Mouse (Mus musculus) stomach, postnatal 0 days (tissue): ENCODE data around the gene Dimt1. TPM values are rescaled to one million over a fixed set of nuclear protein-coding genes. Genes with fewer than 3 reads are reported as not detected.
"Not testable (repeated sequence)": the region's sequence is repeated elsewhere in the genome, so short reads cannot be mapped to it uniquely, and the experiment has no call there.

Experiments
- ATAC-seq: fragments of 200-750 bp; cut with Nextera tagmentation; 2 replicates; pipeline ENCODE4 v1.8.0; 2017; ENCODE audit not compliant: low FRiP score, low TSS enrichment
- DNase-seq: peaks from one replicate; pipeline ENCODE4 v3.0.0-alpha.2; 2016; ENCODE audit warnings: low spot score
- H3K27ac ChIP-seq: fragments of 300-500 bp; sonication (generic); replicated peaks from 2 replicates; pipeline ENCODE4 v1.5.1; 2014; ENCODE audit warnings: mild to moderate bottlenecking, control low read depth
- H3K27me3 ChIP-seq: fragments of 300-500 bp; sonication (generic); 2 replicates; pipeline ENCODE4 v1.6.1; 2014; ENCODE audit warnings: low read length; ENCODE audit not compliant: control insufficient read depth, insufficient read depth
- H3K36me3 ChIP-seq: fragments of 300-500 bp; sonication (generic); 2 replicates; pipeline ENCODE4 v1.6.1; 2014; ENCODE audit warnings: low read length, mixed read lengths; ENCODE audit not compliant: control insufficient read depth, insufficient read depth
- H3K4me1 ChIP-seq: fragments of 300-500 bp; sonication (generic); replicated peaks from 2 replicates; pipeline ENCODE4 v1.6.1; 2014; ENCODE audit warnings: antibody characterized with exemption; ENCODE audit not compliant: control insufficient read depth, insufficient read depth
- H3K4me2 ChIP-seq: fragments of 300-500 bp; sonication (generic); replicated peaks from 2 replicates; pipeline ENCODE4 v1.6.1; 2014; ENCODE audit warnings: low read depth, mild to moderate bottlenecking, control low read depth, moderate library complexity
- H3K4me3 ChIP-seq: fragments of 300-500 bp; sonication (generic); 2 replicates; pipeline ENCODE4 v1.5.1; 2014; ENCODE audit warnings: low read depth, low read length, control low read depth
- H3K9ac ChIP-seq: fragments of 300-500 bp; sonication (generic); 2 replicates; pipeline ENCODE4 v1.6.1; 2014; ENCODE audit warnings: mild to moderate bottlenecking, low read length, control low read depth, mixed read lengths
- H3K9me3 ChIP-seq: fragments of 300-500 bp; sonication (generic); 2 replicates; pipeline ENCODE4 v1.6.1; 2016; ENCODE audit warnings: low read length; ENCODE audit not compliant: control insufficient read depth
- CTCF ChIP-seq: IDR thresholded peaks from 2 replicates; pipeline ENCODE4 v1.5.1; 2016; ENCODE audit warnings: antibody characterized with exemption, low read depth, mild to moderate bottlenecking, moderate library complexity
- EP300 ChIP-seq: optimal IDR thresholded peaks from 2 replicates; pipeline ENCODE3; 2016; ENCODE audit warnings: antibody characterized with exemption
- WGBS: fragments of 180-500 bp; shearing (Covaris S2); extraction: QIAGEN DNeasy Blood & Tissue Kit; methylation state at CpG from one replicate; pipeline ENCODE4 v1.1.7; 2014; 5-methylcytosine and 5-hydroxymethylcytosine counted together
- polyA plus RNA-seq: library from polyadenylated mRNA; unstranded; fragments of >200 nt; fragmentation: Nextera tagmentation; extraction: Ambion mirVana; gene quantifications from 2 replicates; pipeline ENCODE4 v1.2.1, GENCODE M21; 2015

Dimt1 gene
- polyA plus RNA-seq, 1 experiment from 2014 or later: 17.3 TPM

- H3K27me3 ChIP-seq: no peaks in the 10 kb centered on the region
- H3K36me3 ChIP-seq: no peaks in the 10 kb centered on the region; the same call in 1 of the 2 replicates
- no peak for TF ChIP-seq EP300
- TF ChIP-seq CTCF: peak; percentile 82
- no peak for ATAC-seq
- no peak for DNase-seq
- 58% methylated on average over 7 of the region's 7 CpGs for WGBS
- H3K9me3 ChIP-seq: no peaks in the 10 kb centered on the region
- no peak overlapping the region for H3K9ac ChIP-seq
- H3K4me1 ChIP-seq: no peaks in the 10 kb centered on the region
- no peak overlapping the region for H3K4me2 ChIP-seq
- H3K27ac ChIP-seq: no peak overlapping the region
- no peak overlapping the region for H3K4me3 ChIP-seq
Measured at GRCm38 (mm10) chr13:106918322-106919050, 28.4 kb upstream of the Dimt1 start.

- DNase-seq, H3K9ac ChIP-seq, ATAC-seq, H3K27me3 ChIP-seq, H3K36me3 ChIP-seq, H3K4me2 ChIP-seq, H3K4me1 ChIP-seq, H3K9me3 ChIP-seq, H3K4me3 ChIP-seq, H3K27ac ChIP-seq: not testable (repeated sequence)
- WGBS: 84% methylated on average over 3 of the region's 3 CpGs
Measured at GRCm38 (mm10) chr13:106925921-106926320, 21.0 kb upstream of the Dimt1 start.

GRCm38 (mm10) chr13:106928296-106928695, 18.6 kb upstream of the Dimt1 start:
- H3K36me3 ChIP-seq: 0 out of 2 replicates have a peak, but pooled peaks cover 3% of the 10 kb centered on the region
- TF ChIP-seq EP300 (no peak), CTCF (no peak)
- WGBS: 79% methylated on average over 4 of the region's 4 CpGs
- DNase-seq (no peak), ATAC-seq (no peak)
- H3K4me3 ChIP-seq: no peak overlapping the region
- no peak overlapping the region for H3K4me2 ChIP-seq
- no peaks in the 10 kb centered on the region for H3K4me1 ChIP-seq
- no peaks in the 10 kb centered on the region for H3K27me3 ChIP-seq
- H3K27ac ChIP-seq: no peak overlapping the region
- no peak overlapping the region for H3K9ac ChIP-seq
- H3K9me3 ChIP-seq: no peaks in the 10 kb centered on the region

GRCm38 (mm10) chr13:106929201-106929600, 17.7 kb upstream of the Dimt1 start:
- no peak overlapping the region for H3K4me3 ChIP-seq
- H3K9me3 ChIP-seq: no peaks in the 10 kb centered on the region
- no peak for DNase-seq
- 0 out of 2 replicates have a peak, but pooled peaks cover 3% of the 10 kb centered on the region for H3K36me3 ChIP-seq
- H3K9ac ChIP-seq: no peak overlapping the region
- no peaks in the 10 kb centered on the region for H3K4me1 ChIP-seq
- no peak for TF ChIP-seq EP300
- H3K4me2 ChIP-seq: no peak overlapping the region
- no peak overlapping the region for H3K27ac ChIP-seq
- WGBS: 75% methylated on average over 2 of the region's 2 CpGs
- ATAC-seq: no peak
- H3K27me3 ChIP-seq: no peaks in the 10 kb centered on the region

GRCm38 (mm10) chr13:106935871-106936255, 11.1 kb upstream of the Dimt1 start:
- WGBS: 5% methylated on average over 9 of the region's 9 CpGs
- no peak for TF ChIP-seq CTCF
- Histone ChIP-seq H3K9me3 (no peaks in the 10 kb centered on the region), H3K4me3 (peak overlapping the region; percentile 99), H3K4me2 (peak overlapping the region; percentile 88), H3K36me3 (no peaks in the 10 kb centered on the region), H3K27me3 (no peaks in the 10 kb centered on the region), H3K4me1 (no peaks in the 10 kb centered on the region), H3K27ac (peak overlapping the region; percentile 83; the same call in 1 of the 2 replicates), H3K9ac (peak overlapping the region; percentile 91)
- ATAC-seq (0 out of 2 replicates have a peak, but pooled peaks have one; percentile 18), DNase-seq (no peak)

GRCm38 (mm10) chr13:106936256-106937137, 10.4 kb upstream of the Dimt1 start, which contains the start of gene Ipo11:
TSS of gene Ipo11 (minus strand) at chr13:106936958.
- H3K36me3 ChIP-seq: no peaks in the 10 kb centered on the region
- peak within 1 kb of the TSS; percentile 91 for H3K9ac ChIP-seq
- DNase-seq: peak; percentile 95
- peak; percentile 96 for ATAC-seq
- no peaks in the 10 kb centered on the region for H3K9me3 ChIP-seq
- H3K27me3 ChIP-seq: no peaks in the 10 kb centered on the region
- peak within 1 kb of the TSS; percentile 88 for H3K4me2 ChIP-seq
- peak within 1 kb of the TSS; percentile 83 for H3K27ac ChIP-seq
- TF ChIP-seq CTCF: no peak
- TF ChIP-seq EP300: no peak
- under 1% methylated on average over 75 of the region's 84 CpGs for WGBS
- peak within 1 kb of the TSS; percentile 99 for H3K4me3 ChIP-seq
- no peaks in the 10 kb centered on the region for H3K4me1 ChIP-seq
